Mouse (Mus musculus): ENCODE measurements around the gene Med14. TPM values are rescaled to one million over a fixed set of nuclear protein-coding genes. Genes with fewer than 3 reads are reported as not detected.

The Med14 gene
- 10 to 100 TPM; 22.4 to 29.0 TPM for total RNA-seq (2021)
- long read RNA-seq, experiment 1, partial matches to known transcripts, result 1 of 12 reads
- long read RNA-seq, experiment 1, other reads (novel, unspliced or antisense), result 9 of 12 reads
- long read RNA-seq, experiment 2, partial matches to known transcripts, result 0 of 10 reads
- long read RNA-seq, experiment 2, other reads (novel, unspliced or antisense), result 7 of 10 reads

DNA sequence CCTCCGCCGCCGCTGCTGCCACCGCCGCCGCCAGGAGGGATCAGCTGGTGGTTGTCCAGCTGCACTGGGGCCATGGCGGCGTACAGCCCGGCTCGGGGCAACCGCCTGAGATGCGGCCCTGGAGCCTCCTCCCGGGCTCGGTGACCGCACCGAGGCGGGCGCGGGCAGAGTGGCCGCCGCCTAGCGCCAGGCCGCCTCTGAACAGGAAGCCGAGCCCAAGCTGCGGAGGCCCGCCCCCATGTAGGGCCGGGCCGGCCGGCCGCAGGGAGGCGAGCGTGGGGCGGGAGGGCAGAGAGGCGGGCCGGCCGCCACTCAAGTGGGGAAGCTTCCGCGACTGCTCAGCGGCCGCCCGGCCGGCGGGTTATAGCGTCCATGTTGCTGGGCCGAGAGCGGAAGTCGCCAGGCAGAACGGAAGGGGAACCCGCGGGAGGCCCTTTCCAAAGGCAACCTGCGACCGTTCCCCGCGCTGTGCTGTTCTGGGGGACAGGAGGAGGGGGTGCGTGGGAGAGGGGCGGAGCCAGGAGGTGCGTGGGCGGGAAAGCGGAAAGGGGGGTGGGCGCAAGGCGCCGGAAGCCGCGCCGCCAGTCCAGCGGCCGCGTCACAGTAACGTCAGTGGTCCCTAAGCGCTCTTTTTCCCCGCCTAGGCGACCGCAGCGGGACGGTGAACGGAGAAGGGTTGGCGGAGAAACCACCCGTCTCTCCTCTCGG lies at the start of gene Med14:
Med14 (minus strand) TSS at position 448 of the 708 bp plus-strand sequence.
- DNase-seq, result peak; percentile 90

GRCm38 (mm10) chrX:12800559-12800958 lies 38.7 kb upstream of the Med14 start:
- no peak for DNase-seq

DNA sequence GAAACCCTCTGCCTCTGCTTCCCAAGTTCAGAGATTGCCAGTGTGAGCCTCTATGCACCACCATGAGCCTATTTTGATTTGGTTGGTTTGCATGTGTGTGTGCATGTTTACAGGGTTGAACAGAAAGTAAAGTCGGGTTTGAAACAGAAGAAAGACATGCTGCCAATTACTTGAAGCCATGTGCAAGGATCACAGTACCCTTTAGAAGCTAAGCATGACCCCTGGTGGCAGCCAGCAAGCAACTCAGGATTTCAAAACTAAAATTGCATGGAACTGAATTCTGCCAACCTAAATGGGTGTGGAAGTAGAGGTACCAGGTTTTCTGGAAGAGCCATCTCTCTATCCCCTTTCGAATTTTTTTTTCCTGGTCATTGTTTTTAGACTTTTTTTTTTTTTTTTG lies 33.0 kb upstream of the Med14 start:
- peak; percentile 25 for DNase-seq

- no peak for DNase-seq
These were observed 29.9 kb upstream of the Med14 start for GRCm38 (mm10) chrX:12791674-12792340.

DNA sequence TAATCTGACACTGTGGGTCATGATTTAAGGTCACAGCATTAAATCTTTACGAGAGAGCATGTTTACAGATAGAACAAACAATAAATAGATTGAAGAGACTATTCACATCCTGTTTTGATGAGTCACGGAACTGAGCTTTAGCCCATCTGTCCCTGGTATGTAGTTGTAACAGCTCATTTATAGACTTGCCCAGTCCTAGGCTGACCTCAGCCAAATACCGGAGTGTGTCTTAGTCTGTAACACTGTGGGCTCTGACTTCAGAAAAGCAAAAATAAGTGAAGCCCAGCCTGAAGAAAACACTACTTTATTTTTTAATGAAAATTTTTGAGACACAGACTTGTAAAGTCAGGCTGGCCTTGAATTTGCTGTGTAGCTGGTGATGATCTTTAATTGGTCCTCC lies 11.4 kb upstream of the Med14 start:
- no peak for DNase-seq

DNA sequence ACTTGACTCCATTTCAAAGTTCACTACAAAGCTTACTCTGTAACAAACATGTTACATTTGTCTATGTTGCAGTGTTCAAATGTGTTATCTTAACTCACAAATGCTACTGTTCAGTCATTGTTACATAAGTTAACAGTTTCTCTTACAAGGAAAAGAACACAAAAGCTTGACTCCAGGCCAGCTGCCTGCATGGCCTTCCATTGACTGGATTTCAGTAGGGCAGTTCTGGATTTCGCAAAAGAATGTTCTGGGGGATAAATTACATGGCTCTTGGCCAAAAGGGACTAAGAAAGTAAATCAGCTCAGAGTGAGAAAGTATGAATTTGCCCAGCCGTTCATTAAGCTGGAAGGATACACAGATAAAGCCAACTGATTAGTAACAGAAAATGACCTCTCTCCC lies 9.7 kb upstream of the Med14 start:
- no peak for DNase-seq

DNA sequence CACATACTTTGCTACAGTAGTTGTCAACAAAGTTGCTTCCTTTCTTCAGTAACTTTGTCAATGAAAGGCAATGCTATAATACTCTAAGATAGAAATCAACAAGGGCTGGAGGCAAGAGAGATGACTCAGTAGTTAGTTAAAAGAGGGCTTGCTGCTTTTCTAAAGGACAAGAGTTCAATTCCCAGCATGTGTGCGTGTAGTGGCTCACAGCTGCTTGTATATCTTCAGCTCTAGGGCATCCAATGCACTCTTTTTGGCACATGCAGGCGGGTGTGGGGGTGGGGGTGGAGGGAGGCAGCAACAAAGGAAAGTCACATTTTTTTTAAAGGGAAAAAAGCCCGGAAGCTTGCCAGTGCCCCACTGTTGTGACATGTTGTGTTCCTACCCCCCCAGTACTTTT lies 6.7 kb upstream of the Med14 start:
- no peak for DNase-seq

GRCm38 (mm10) chrX:12766846-12767564 lies 5.1 kb upstream of the Med14 start:
- no peak for DNase-seq

DNA sequence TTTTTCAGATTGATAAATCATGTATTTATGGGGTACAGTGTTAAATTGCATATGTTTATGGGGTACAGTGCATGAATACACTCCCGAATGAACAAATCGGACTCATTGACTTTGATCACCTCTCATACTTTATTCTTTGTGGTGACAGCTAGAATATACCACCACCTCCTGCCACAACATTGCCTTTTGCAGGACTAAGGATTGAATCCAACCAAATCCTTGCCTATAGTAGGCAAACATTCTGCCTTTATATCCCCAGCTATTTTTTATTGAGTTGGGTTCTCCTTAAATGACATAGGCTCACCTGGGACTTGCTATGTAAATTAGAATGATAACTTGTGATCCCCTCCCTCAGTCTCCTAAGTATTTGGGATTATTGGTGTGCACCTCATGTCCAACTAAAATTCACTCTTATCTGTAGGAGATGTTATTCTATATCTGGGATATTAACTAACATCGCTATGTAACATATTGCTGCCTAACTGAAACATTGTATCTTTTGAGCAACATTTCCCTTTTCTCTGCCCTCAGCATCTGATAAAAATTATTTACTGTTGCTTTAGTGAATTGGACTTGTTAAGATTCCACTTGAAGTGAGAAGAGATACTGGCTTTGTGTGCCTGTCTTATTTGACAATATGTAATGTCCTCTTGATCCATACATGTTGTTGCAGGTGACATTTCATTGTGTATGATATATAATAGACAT lies 1.4 kb upstream of the Med14 start:
- DNase-seq, result no peak

DNA sequence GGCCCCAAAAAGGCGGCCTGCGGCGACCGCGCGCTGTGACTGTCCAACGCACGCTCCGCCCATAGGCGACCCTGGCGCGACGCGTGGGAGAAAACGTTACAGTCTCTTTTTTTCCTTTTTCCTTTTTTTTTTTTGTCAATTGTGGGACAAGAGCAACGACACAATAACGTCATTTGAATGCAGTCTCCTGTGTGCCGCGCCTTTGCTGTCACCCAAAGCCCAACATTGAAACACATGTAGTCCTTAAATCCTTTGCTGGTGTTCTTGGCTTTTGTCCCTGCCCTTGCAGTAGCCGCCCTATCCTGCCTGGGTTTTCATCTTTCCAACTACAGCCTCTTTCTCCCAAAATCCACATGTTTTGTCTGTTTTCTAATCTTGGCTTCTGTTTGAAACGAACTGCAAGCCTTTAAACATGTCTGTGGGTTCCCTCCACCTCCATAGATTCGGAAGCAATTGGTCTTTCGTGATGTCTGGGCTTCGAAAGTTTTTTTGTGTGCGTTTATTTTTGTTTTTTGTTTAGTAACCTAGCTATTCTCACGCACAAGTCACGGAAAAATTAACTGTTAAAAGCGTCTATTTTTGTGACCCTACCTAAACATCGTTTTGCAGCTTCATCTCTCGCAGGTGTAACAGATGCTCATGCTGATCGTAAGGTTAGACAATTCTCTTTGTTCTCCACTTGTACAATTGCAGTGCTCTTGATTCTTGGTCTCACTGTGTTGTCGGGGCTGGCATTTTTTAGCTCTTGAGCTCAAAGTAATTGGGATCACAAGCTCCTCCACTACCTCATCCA lies 657 bp upstream of the Med14 start:
- DNase-seq, result no peak

- DNase-seq, result no peak
These were observed 631 bp downstream of the Med14 start for GRCm38 (mm10) chrX:12761259-12761625.

- no peak for DNase-seq
These were observed 1.4 kb downstream of the Med14 start for GRCm38 (mm10) chrX:12760501-12760900.

GRCm38 (mm10) chrX:12759625-12760024 lies 2.2 kb downstream of the Med14 start:
- DNase-seq, result no peak

DNA sequence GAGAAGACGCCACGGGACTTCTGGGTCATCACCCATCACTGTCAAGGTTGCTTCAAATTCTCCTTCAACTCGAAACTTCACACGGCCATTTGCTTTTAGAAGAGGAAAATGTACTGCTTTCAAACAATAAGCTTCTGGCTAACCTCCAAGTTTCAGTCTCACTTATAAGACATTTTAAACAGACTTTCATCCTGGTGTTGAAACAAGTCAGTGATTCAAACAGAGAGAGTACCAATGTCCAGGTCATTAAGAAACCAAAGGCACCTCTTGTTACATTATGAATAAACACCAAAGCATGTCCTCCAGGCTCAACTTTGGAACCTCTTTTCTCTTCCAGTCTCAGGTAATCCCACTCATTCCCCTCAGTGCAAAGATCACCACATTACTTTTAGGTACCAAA lies 14.0 kb downstream of the Med14 start:
- no peak for DNase-seq

DNA sequence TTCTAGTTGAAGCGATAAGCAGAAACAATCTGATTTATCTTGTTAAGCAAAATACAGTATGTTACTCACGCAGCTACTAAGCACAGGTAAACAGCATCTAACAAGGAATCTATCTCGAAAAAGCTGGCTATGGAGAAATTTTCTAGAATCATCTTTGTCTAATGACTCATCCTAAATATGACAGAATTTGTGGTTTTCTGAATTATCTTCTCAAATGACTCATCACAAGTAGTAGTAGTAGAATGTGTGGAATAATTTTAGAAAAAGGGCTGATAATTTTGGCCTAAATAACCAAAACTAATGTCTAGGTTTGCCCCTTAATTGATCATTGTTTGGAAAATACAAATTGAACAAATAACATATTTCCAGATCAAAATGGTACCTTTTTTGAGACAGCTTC lies 15.1 kb downstream of the Med14 start:
- no peak for DNase-seq

GRCm38 (mm10) chrX:12740396-12740795 lies 21.5 kb downstream of the Med14 start:
- DNase-seq, result no peak

DNA sequence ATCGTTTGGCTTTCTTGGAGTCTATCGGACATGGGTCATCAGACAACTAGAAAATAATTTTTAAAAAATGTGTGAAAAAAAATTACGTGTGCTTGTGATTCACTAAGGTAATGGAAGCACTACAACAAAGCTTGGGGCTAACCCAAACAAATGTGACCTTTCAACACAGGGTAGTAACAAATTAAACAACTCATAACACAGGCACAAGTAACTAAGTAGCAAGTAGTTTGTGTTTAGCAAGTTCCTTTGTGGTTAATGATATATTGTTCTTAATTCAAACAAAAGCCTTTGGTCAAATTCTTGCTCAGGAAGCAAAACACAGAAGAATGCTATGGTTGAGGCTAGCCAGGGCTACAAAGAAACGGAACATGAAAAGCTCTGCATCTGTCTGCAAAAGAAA lies 45.8 kb downstream of the Med14 start:
- no peak for DNase-seq

- no peak for DNase-seq
These were observed 48.1 kb downstream of the Med14 start for GRCm38 (mm10) chrX:12713796-12714195.

DNA sequence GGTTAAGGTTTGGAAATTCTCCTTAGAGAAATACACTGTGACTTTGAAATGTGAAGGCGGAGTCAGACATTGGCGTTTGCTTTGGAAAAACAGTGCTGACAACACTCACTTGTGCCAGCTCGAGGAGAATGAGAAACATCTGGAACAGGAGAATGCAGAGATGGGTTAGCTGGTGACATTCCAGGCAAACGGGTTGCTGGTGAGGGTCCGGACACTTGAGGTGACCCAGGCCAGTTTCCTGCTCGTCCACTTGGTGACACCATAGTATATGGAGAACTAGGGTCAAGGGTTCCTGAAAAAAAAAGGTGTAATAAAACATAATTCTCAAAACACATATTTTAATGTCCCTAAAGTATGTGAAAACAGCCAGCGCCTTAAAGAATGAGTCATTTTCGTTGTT lies 75.0 kb downstream of the Med14 start:
- no peak for DNase-seq

GRCm38 (mm10) chrX:12686071-12686470 lies 75.8 kb downstream of the Med14 start:
- DNase-seq, result peak; percentile 8

GRCm38 (mm10) chrX:12677396-12677795 lies 84.5 kb downstream of the Med14 start:
- DNase-seq, result peak; percentile 80
